Mouse (Mus musculus) liver, embryonic 14.5 days (tissue): ENCODE results near the gene Apoe. TPM values are rescaled to one million over a fixed set of nuclear protein-coding genes. Genes with fewer than 3 reads are reported as not detected.

Source experiments
- ATAC-seq: fragments of 200-750 bp; cut with Nextera tagmentation; 2 replicates; pipeline ENCODE4 v1.8.0; 2017; ENCODE audit warnings: moderate number of reproducible peaks, mild to moderate bottlenecking, moderate library complexity; ENCODE audit not compliant: insufficient read depth
- DNase-seq, 3 experiments: peaks; one replicate each; pipeline ENCODE4 v3.0.0-alpha.2; 2012 to 2013; ENCODE audit warnings: low read depth in 3 of 3, low spot score in 3 of 3
- H3K27ac ChIP-seq: fragments of 300-500 bp; sonication (generic); 2 replicates; pipeline ENCODE4 v1.5.1; 2014; ENCODE audit warnings: moderate library complexity, mild to moderate bottlenecking, control low read depth, inconsistent platforms
- H3K27me3 ChIP-seq: fragments of 300-500 bp; sonication (generic); 2 replicates; pipeline ENCODE4 v1.6.1; 2014; ENCODE audit warnings: mild to moderate bottlenecking, low read length, moderate library complexity; ENCODE audit not compliant: control insufficient read depth, insufficient read depth
- H3K36me3 ChIP-seq: fragments of 300-500 bp; sonication (generic); replicated peaks from 2 replicates; pipeline ENCODE4 v1.6.1; 2014; ENCODE audit warnings: low read depth; ENCODE audit not compliant: control insufficient read depth, insufficient read depth
- H3K4me1 ChIP-seq, 2 experiments: fragments of 200-500 bp in 1 of 2; fragments of 300-500 bp in 1 of 2; sonication (generic) in 1 of 2; replicated peaks; 2 replicates each; pipeline ENCODE4 v1.6.1; 2012 to 2014; ENCODE audit warnings: antibody characterized with exemption in 1 of 2, inconsistent platforms in 1 of 2, low read length in 1 of 2; ENCODE audit not compliant: control insufficient read depth in 2 of 2, insufficient read depth in 2 of 2
- H3K4me2 ChIP-seq: fragments of 300-500 bp; sonication (generic); 2 replicates; pipeline ENCODE4 v1.6.1; 2014; ENCODE audit warnings: low read depth, mild to moderate bottlenecking, control low read depth, moderate library complexity
- H3K4me3 ChIP-seq, 2 experiments: fragments of 200-500 bp in 1 of 2; fragments of 300-500 bp in 1 of 2; sonication (generic) in 1 of 2; 2 replicates each; pipeline ENCODE4 v1.5.1; 2012 to 2014; ENCODE audit warnings: low read depth in 2 of 2, low read length in 2 of 2, mild to moderate bottlenecking in 2 of 2, control low read depth in 1 of 2, inconsistent platforms in 1 of 2, moderate library complexity in 1 of 2; ENCODE audit not compliant: insufficient read depth in 1 of 2
- H3K9ac ChIP-seq: fragments of 300-500 bp; sonication (generic); replicated peaks from 2 replicates; pipeline ENCODE4 v1.6.1; 2014; ENCODE audit warnings: mild to moderate bottlenecking, control low read depth, moderate library complexity
- H3K9me3 ChIP-seq: fragments of 300-500 bp; sonication (generic); 2 replicates; pipeline ENCODE4 v1.6.1; 2016; ENCODE audit warnings: low read length, mixed read lengths; ENCODE audit not compliant: control insufficient read depth
- CTCF ChIP-seq: IDR thresholded peaks from 2 replicates; pipeline ENCODE4 v1.5.1; 2016; ENCODE audit warnings: antibody characterized with exemption, low read depth, control low read depth
- EP300 ChIP-seq: IDR thresholded peaks from 2 replicates; pipeline ENCODE4 v1.6.1; 2016; ENCODE audit warnings: antibody characterized with exemption, low read depth
- WGBS: fragments of 180-500 bp; shearing (Covaris S2); extraction: QIAGEN DNeasy Blood & Tissue Kit; methylation state at CpG from one replicate; pipeline ENCODE4 v1.1.7; 2014; ENCODE audit not compliant: insufficient replicate concordance; 5-methylcytosine and 5-hydroxymethylcytosine counted together
- polyA plus RNA-seq, 2 experiments: library from polyadenylated mRNA; depleted of rRNA in 1 of 2; stranded (reverse) in 1 of 2; unstranded in 1 of 2; fragments of >200 nt; fragmentation: Nextera tagmentation in 1 of 2; extraction: Ambion mirVana in 1 of 2; gene quantifications; 2 replicates each; pipeline versions ENCODE4 v1.2.1 to v1.2.3; 2012 to 2014

Apoe gene
- polyA plus RNA-seq, 2 experiments, result 1,630 to 2,400 TPM

GRCm38 (mm10) chr7:19664955-19665841, 33.8 kb downstream of the Apoe start, which contains the start of gene Clptm1:
Clptm1 (minus strand) TSS chr7:19665033.
- ATAC-seq, result peak; percentile 84
- Histone ChIP-seq H3K4me1 (peaks cover 14 to 19% of the 10 kb centered on the region in 2 experiments), H3K27ac (peak within 1 kb of the TSS; percentile 94), H3K9ac (peak within 1 kb of the TSS; percentile 87), H3K36me3 (peaks cover 5% of the 10 kb centered on the region), H3K27me3 (no peaks in the 10 kb centered on the region), H3K4me2 (peak within 1 kb of the TSS; percentile 94), H3K9me3 (no peaks in the 10 kb centered on the region), H3K4me3 (peak within 1 kb of the TSS; percentile 91 to 96)
- peak; percentile 62 for TF ChIP-seq CTCF
- TF ChIP-seq EP300, result peak; percentile 72
- under 1% methylated on average over 63 of the region's 63 CpGs for WGBS
- peak; percentile 95 to 97 (median 96) for DNase-seq

DNA sequence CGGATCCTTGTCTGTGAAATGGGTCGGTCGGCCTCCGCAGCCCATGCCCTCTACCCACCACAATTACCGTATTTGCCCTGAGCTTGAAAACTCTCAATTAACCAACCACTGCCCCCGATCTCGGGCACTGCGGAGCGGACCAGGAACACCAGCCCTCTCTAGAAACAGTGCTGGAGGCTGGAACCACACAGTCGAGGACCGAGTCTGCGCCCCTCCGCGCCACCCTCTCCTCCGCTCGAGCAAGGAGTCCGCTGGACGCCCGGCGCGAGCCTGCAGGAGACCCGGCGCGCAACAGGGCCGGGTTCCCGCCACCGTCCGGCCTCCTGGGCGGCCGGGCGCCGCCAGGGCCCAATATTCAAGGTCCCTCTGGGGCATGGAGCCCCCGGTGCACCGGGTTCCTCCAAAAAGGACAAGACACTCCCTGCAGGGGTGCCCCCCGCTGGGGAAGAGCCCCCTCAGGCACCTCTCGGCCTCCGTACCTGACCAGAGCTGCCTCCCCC, 34.5 kb downstream of the Apoe start:
- Histone ChIP-seq H3K4me1 (peaks cover 14 to 19% of the 10 kb centered on the region in 2 experiments), H3K27me3 (no peaks in the 10 kb centered on the region), H3K9me3 (no peaks in the 10 kb centered on the region), H3K27ac (peak overlapping the region; percentile 39; the same call in 1 of the 2 replicates), H3K4me2 (peak overlapping the region; percentile 94), H3K4me3 (peak overlapping the region; percentile 91 to 96), H3K9ac (peak overlapping the region; percentile 85), H3K36me3 (peaks cover 7% of the 10 kb centered on the region)
- no peak for TF ChIP-seq CTCF
- no peak for TF ChIP-seq EP300
- WGBS, result under 1% methylated on average over 37 of the region's 37 CpGs
- DNase-seq, result no peak
- ATAC-seq, result peak; percentile 58

DNA sequence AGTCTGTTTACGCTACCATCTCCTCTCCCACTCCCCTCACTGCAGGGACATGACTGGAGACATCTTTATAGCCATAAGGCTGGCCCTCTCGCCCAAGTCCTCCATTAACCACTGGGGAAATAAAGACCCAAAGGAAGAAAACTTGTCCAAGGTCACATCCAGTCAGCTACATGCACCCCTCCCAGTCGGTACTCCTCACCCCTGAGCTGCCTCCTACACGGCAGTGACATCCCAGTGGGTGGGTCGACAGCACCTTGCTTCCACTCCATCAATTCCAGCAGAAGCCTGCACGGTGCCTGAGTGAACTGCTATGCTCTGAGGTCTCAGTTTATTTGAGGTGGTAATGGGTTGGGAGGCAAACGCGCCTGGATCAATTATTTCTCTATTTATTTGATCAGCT, 35.0 kb downstream of the Apoe start:
- ATAC-seq, result no peak
- Histone ChIP-seq H3K4me2 (peak overlapping the region; percentile 94), H3K4me1 (peaks cover 14% of the 10 kb centered on the region in 2 experiments), H3K36me3 (peaks cover 8% of the 10 kb centered on the region), H3K27me3 (no peaks in the 10 kb centered on the region), H3K9ac (peak overlapping the region; percentile 85), H3K4me3 (peak overlapping the region; percentile 91 to 96), H3K9me3 (no peaks in the 10 kb centered on the region), H3K27ac (no peak overlapping the region)
- no peak for DNase-seq
- no peak for TF ChIP-seq CTCF
- TF ChIP-seq EP300, result no peak
- WGBS, result 14% methylated on average over 8 of the region's 8 CpGs

DNA sequence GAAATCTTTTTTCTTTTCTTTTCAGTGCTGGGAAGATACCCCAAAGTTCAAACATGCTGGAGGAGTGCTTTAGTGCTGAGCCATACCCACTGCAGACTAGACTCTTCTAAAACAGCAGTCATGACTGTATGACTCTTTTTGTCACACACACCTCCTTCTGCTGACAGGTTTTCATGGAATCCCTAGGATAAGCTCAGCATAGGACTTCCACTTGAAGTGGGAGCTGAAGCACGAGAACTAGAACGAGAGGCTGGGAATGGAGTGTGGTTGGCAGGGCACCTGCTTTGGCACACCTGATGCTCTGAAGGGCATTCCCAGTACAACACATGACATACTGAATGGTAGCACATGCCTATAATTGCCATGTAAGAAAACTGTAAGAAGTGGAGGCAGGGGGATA, 46.4 kb downstream of the Apoe start:
- Histone ChIP-seq H3K4me3 (no peak overlapping the region), H3K4me2 (no peak overlapping the region), H3K9ac (no peak overlapping the region), H3K4me1 (peaks cover 10% of the 10 kb centered on the region in 2 experiments), H3K27me3 (no peaks in the 10 kb centered on the region), H3K9me3 (no peaks in the 10 kb centered on the region), H3K27ac (no peak overlapping the region), H3K36me3 (peaks cover 31% of the 10 kb centered on the region)
- WGBS, result 75% methylated on average over 2 of the region's 2 CpGs
- TF ChIP-seq CTCF (no peak), EP300 (no peak)
- ATAC-seq, result no peak
- no peak for DNase-seq
